Mouse (Mus musculus): ENCODE data around the gene Siva1. TPM values are rescaled to one million over a fixed set of nuclear protein-coding genes. Genes with fewer than 3 reads are reported as not detected.

Gene Siva1
- polyA plus RNA-seq, 1 experiment from 2014 or later, result 48.0 TPM

DNA sequence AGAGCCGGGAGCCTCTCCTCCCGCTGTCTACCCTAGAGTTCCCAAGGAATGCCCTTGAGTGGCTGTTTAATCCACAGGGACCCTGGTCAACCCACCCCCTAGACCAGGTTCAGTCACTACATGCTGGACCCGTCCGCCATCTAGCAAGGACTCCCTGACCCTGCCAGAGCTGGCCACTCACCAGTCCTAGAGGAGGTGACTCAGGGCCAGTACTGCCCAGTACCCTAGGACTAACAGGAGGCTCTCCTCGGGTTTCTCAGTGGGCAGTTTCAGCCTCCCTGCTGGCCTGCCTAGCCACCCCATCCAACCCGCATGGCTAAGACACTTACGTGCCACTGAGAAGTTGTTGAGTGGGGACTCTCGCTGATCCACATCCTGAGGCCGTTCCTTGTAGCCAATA lies 17.4 kb downstream of the Siva1 start:
- H3K9me3 ChIP-seq (replicated peaks), result no peaks in the 10 kb centered on the region
- no peaks in the 10 kb centered on the region for H3K27me3 ChIP-seq (replicated peaks)
- H3K36me3 ChIP-seq, result peaks cover 44% of the 10 kb centered on the region
- H3K4me1 ChIP-seq, result peaks cover 70% of the 10 kb centered on the region
- peak overlapping the region; percentile 79 for H3K27ac ChIP-seq (replicated peaks)
- no peak for ATAC-seq (ENCODE audit: low FRiP score)
- no peak overlapping the region for H3K4me2 ChIP-seq
- no peak overlapping the region for H3K4me3 ChIP-seq (replicated peaks)
- H3K9ac ChIP-seq (replicated peaks), result no peak overlapping the region
- WGBS, result 81% methylated on average over 9 of the region's 9 CpGs

- WGBS, result 54% methylated on average over 11 of the region's 11 CpGs
Observed at GRCm38 (mm10) chr12:112663303-112663702, 18.8 kb downstream of the Siva1 start.

GRCm38 (mm10) chr12:112663716-112664115 lies 19.2 kb downstream of the Siva1 start:
- WGBS, result 33% methylated on average over 12 of the region's 12 CpGs
- Histone ChIP-seq H3K4me2 (peak overlapping the region; percentile 26), H3K9ac (replicated peaks) (no peak overlapping the region), H3K27ac (replicated peaks) (peak overlapping the region; percentile 79), H3K27me3 (replicated peaks) (no peaks in the 10 kb centered on the region), H3K4me3 (replicated peaks) (no peak overlapping the region), H3K9me3 (replicated peaks) (no peaks in the 10 kb centered on the region), H3K36me3 (peaks cover 32% of the 10 kb centered on the region), H3K4me1 (peaks cover 89% of the 10 kb centered on the region)
- ATAC-seq (ENCODE audit: low FRiP score), result 0 out of 2 replicates have a peak, but pooled peaks have one; percentile 4

More at GRCm38 (mm10) chr12:112663303-112663702, 18.8 kb downstream of the Siva1 start:
- ATAC-seq (ENCODE audit: low FRiP score), result no peak
- Histone ChIP-seq H3K27me3 (replicated peaks) (no peaks in the 10 kb centered on the region), H3K4me1 (peaks cover 85% of the 10 kb centered on the region), H3K9me3 (replicated peaks) (no peaks in the 10 kb centered on the region), H3K27ac (replicated peaks) (peak overlapping the region; percentile 79), H3K4me3 (replicated peaks) (no peak overlapping the region), H3K4me2 (peak overlapping the region; percentile 26), H3K9ac (replicated peaks) (no peak overlapping the region), H3K36me3 (peaks cover 32% of the 10 kb centered on the region)

DNA sequence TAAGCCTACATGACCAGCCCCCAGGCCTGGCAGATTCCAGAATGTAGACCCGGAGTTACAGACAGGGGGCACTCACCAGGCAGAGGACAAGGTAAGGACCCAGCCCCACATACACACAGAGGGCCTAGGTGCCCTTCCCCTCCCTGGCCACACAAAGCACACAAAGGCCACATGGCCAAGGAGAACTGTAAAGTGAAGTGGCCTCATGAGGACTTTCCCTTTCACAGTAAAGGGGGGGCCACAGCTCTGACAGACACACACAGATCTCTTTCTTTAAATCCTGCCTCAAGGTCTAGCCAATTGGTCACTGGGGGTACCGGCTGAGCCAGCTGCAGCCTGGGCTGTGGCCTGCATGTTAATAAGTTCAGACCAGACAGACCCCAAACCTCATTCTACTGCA lies 19.6 kb downstream of the Siva1 start:
- peak overlapping the region; percentile 79 for H3K27ac ChIP-seq (replicated peaks)
- 0 out of 2 replicates have a peak, but pooled peaks have one; percentile 17 for ATAC-seq (ENCODE audit: low FRiP score)
- H3K36me3 ChIP-seq, result peaks cover 32% of the 10 kb centered on the region
- H3K4me1 ChIP-seq, result peaks cover 93% of the 10 kb centered on the region
- H3K4me3 ChIP-seq (replicated peaks), result no peak overlapping the region
- no peaks in the 10 kb centered on the region for H3K27me3 ChIP-seq (replicated peaks)
- peak overlapping the region; percentile 26 for H3K4me2 ChIP-seq
- no peaks in the 10 kb centered on the region for H3K9me3 ChIP-seq (replicated peaks)
- WGBS, result 14% methylated on average over 2 of the region's 2 CpGs
- H3K9ac ChIP-seq (replicated peaks), result no peak overlapping the region

DNA sequence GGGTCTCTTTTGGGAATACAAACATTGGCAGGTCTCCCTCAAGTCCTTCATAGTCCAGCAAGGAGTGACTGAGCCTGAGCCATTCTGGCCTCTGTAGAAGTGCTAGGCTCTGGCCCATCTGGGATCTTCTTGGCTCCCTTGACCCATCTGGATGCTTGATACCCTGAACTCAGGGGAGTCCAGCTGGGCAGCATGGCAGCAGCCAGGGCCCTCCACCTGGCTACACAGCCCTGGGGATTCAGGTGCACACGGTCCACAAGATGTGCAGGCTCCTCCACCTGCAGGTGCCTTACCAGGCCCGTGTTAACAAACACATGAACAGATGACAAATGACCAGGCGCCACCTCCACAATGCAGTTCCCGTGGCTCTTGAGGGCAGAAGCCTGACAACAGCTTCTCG lies 20.2 kb downstream of the Siva1 start:
- Histone ChIP-seq H3K36me3 (peaks cover 32% of the 10 kb centered on the region), H3K4me1 (peaks cover 93% of the 10 kb centered on the region), H3K9ac (replicated peaks) (no peak overlapping the region)

DNA sequence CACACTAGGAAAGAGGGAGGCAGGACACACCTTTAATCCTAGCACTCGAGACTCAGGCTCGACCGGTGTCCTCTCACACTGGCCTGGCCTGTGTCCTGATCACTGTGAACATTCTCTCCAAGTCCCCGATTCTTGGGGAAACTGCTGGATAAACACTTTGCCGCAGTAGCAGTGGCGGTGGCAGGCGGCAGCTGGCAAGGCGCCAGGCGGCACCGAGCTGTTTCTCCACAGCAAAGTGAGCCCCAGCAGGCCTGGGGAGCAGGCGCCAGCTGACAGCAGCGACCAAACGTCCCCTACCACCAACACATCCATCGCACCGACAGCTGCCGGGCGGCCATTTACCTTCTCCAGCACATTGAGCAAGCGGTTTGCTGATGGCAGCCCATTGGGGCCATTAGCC lies 21.0 kb downstream of the Siva1 start:
- WGBS, result 20% methylated on average over 18 of the region's 18 CpGs
- Histone ChIP-seq H3K4me3 (replicated peaks) (no peak overlapping the region), H3K27ac (replicated peaks) (peak overlapping the region; percentile 79), H3K4me2 (peak overlapping the region; percentile 28), H3K4me1 (peaks cover 94% of the 10 kb centered on the region), H3K9ac (replicated peaks) (peak overlapping the region; percentile 28), H3K9me3 (replicated peaks) (no peaks in the 10 kb centered on the region), H3K27me3 (replicated peaks) (no peaks in the 10 kb centered on the region), H3K36me3 (peaks cover 40% of the 10 kb centered on the region)
- ATAC-seq (ENCODE audit: low FRiP score), result peak; percentile 21; the same call in 1 of the 2 replicates

More for the DNA sequence above, 20.2 kb downstream of the Siva1 start:
- 37% methylated on average over 5 of the region's 5 CpGs for WGBS
- peak overlapping the region; percentile 28; the same call in 1 of the 2 replicates for H3K4me2 ChIP-seq
- H3K27me3 ChIP-seq (replicated peaks), result no peaks in the 10 kb centered on the region
- no peak for ATAC-seq (ENCODE audit: low FRiP score)
- H3K4me3 ChIP-seq (replicated peaks), result no peak overlapping the region
- H3K9me3 ChIP-seq (replicated peaks), result no peaks in the 10 kb centered on the region
- H3K27ac ChIP-seq (replicated peaks), result peak overlapping the region; percentile 79

DNA sequence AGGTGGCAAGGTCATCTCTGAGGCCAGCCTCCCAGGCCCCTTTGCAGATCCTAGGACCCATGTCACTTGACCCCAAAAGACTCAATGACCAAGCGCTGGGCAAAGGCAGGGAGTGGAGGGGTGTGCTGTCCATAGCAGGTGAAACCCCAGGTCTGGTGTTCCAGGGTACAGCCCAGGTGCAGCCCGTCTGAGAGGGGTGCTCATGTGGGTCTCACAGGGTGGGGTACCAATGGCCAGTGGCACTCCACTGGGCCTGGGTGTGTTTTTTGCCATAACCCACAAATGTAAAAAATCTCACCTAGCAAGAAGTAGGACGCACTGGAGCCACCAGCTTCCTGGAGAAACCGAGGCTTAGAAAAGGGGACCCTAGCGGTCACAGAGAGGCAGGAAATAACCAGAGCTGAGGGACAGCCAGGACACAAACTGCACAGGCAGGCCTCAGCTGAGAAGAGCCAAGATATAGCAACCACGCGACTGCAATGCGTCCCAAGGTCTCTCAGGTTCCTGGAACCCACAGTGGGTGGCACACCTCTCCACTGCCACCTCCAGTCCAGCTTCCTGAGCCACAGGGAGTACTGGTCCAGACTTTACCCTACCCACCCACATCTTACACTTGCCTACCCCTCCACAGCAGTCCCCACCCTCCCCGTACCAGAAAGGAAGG lies 21.5 kb downstream of the Siva1 start:
- Histone ChIP-seq H3K9me3 (replicated peaks) (no peaks in the 10 kb centered on the region), H3K4me2 (peak overlapping the region; percentile 28), H3K36me3 (peaks cover 39% of the 10 kb centered on the region), H3K27ac (replicated peaks) (peak overlapping the region; percentile 79), H3K4me1 (peaks cover 94% of the 10 kb centered on the region), H3K9ac (replicated peaks) (no peak overlapping the region), H3K4me3 (replicated peaks) (no peak overlapping the region), H3K27me3 (replicated peaks) (no peaks in the 10 kb centered on the region)
- ATAC-seq (ENCODE audit: low FRiP score), result no peak
- 85% methylated on average over 9 of the region's 9 CpGs for WGBS

DNA sequence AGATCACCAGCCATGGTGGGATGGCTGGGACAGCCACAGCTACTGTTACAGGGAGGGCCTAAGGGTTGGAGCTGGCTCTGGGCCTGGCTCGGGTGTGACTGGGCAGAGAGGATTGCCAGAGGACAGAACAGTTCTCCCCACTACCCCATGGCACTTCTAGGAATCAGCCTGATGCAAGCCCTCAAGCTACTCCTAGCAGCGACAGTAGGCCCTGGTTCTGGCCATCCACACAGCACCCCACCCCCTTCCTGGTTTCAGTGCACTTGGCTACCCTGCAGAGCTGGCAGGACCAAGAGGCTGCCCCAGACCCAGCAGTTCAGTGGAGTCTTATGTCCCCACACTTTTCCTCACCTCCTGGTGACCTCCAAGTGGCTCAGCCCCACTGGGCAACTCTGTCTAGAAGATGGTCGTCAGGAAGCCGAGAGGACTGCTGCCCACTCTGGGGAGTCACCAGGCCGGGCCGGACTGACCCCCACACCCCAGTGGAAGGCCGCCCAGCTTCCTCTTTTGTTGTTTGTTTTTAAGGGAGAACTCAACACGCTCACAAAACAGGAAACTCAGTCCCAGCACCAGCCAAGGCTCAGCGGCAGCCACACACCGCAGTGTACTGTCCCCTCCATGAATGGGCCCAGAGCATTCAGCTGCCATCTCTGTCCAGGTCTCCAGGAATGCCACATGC lies 23.3 kb downstream of the Siva1 start:
- Histone ChIP-seq H3K4me2 (no peak overlapping the region), H3K4me3 (replicated peaks) (no peak overlapping the region), H3K27ac (replicated peaks) (peak overlapping the region; percentile 79), H3K27me3 (replicated peaks) (no peaks in the 10 kb centered on the region), H3K4me1 (peaks cover 94% of the 10 kb centered on the region), H3K9ac (replicated peaks) (no peak overlapping the region), H3K36me3 (peaks cover 31% of the 10 kb centered on the region), H3K9me3 (replicated peaks) (no peaks in the 10 kb centered on the region)
- WGBS, result 83% methylated on average over 10 of the region's 10 CpGs
- no peak for ATAC-seq (ENCODE audit: low FRiP score)

- Histone ChIP-seq H3K4me2 (peak overlapping the region; percentile 95), H3K9ac (replicated peaks) (no peak overlapping the region), H3K4me3 (replicated peaks) (no peak overlapping the region), H3K36me3 (peaks cover 31% of the 10 kb centered on the region), H3K27me3 (replicated peaks) (no peaks in the 10 kb centered on the region), H3K27ac (replicated peaks) (no peak overlapping the region; the same call in 1 of the 2 replicates), H3K4me1 (peaks cover 82% of the 10 kb centered on the region), H3K9me3 (replicated peaks) (no peaks in the 10 kb centered on the region)
- no peak for ATAC-seq (ENCODE audit: low FRiP score)
- WGBS, result 40% methylated on average over 9 of the region's 9 CpGs
Observed at GRCm38 (mm10) chr12:112670718-112671393, 26.4 kb downstream of the Siva1 start.

GRCm38 (mm10) chr12:112671891-112672290 lies 27.4 kb downstream of the Siva1 start:
- no peak for ATAC-seq (ENCODE audit: low FRiP score)
- no peak overlapping the region for H3K27ac ChIP-seq (replicated peaks)
- peak overlapping the region; percentile 95 for H3K4me2 ChIP-seq
- H3K4me1 ChIP-seq, result peaks cover 72% of the 10 kb centered on the region
- 81% methylated on average over 7 of the region's 7 CpGs for WGBS
- H3K9ac ChIP-seq (replicated peaks), result peak overlapping the region; percentile 97
- peaks cover 31% of the 10 kb centered on the region for H3K36me3 ChIP-seq
- H3K9me3 ChIP-seq (replicated peaks), result no peaks in the 10 kb centered on the region
- no peaks in the 10 kb centered on the region for H3K27me3 ChIP-seq (replicated peaks)
- H3K4me3 ChIP-seq (replicated peaks), result peak overlapping the region; percentile 90

GRCm38 (mm10) chr12:112672744-112673575 lies 28.5 kb downstream of the Siva1 start:
- Histone ChIP-seq H3K9me3 (replicated peaks) (no peaks in the 10 kb centered on the region), H3K4me1 (peaks cover 69% of the 10 kb centered on the region), H3K4me3 (replicated peaks) (peak overlapping the region; percentile 90), H3K4me2 (peak overlapping the region; percentile 95), H3K36me3 (peaks cover 31% of the 10 kb centered on the region), H3K27me3 (replicated peaks) (peaks cover 10% of the 10 kb centered on the region), H3K27ac (replicated peaks) (peak overlapping the region; percentile 93), H3K9ac (replicated peaks) (peak overlapping the region; percentile 97)
- WGBS, result 5% methylated on average over 20 of the region's 21 CpGs
- no peak for ATAC-seq (ENCODE audit: low FRiP score)
